Mouse (Mus musculus) neural tube, embryonic 11.5 days (tissue): ENCODE measurements at regions not wholly inside any gene's neighbourhood (a gene's known extent, or its start where the extent isn't known, plus 50 kb on each side); places are given as distances from the start of the nearest gene placed in this dataset.

Experiments used
- ATAC-seq: fragments of 200-750 bp; cut with Nextera tagmentation; 2 replicates; pipeline ENCODE4 v1.8.0; 2017; ENCODE audit warnings: moderate number of reproducible peaks, mild to moderate bottlenecking, moderate TSS enrichment, moderate library complexity; ENCODE audit not compliant: insufficient read depth, low FRiP score, low TSS enrichment
- DNase-seq: peaks from one replicate; pipeline ENCODE4 v3.0.0-alpha.2; 2015; ENCODE audit warnings: low spot score
- H3K27ac ChIP-seq: fragments of 300-500 bp; sonication (generic); 2 replicates; pipeline ENCODE4 v1.5.1; 2014; ENCODE audit warnings: low read depth, mild to moderate bottlenecking, low read length
- H3K27me3 ChIP-seq: fragments of 300-500 bp; sonication (generic); 2 replicates; pipeline ENCODE4 v1.6.1; 2014; ENCODE audit warnings: mild to moderate bottlenecking, low read length, mixed read lengths; ENCODE audit not compliant: control insufficient read depth, insufficient read depth
- H3K36me3 ChIP-seq: fragments of 300-500 bp; sonication (generic); 2 replicates; pipeline ENCODE4 v1.6.1; 2014; ENCODE audit warnings: mild to moderate bottlenecking, low read length, moderate library complexity, mixed read lengths; ENCODE audit not compliant: control insufficient read depth, insufficient read depth
- H3K4me1 ChIP-seq: fragments of 300-500 bp; sonication (generic); 2 replicates; pipeline ENCODE4 v1.6.1; 2014; ENCODE audit warnings: low read length, mixed read lengths; ENCODE audit not compliant: control insufficient read depth, insufficient read depth
- H3K4me2 ChIP-seq: fragments of 300-500 bp; sonication (generic); 2 replicates; pipeline ENCODE4 v1.6.1; 2014; ENCODE audit warnings: low read depth, mild to moderate bottlenecking, moderate library complexity
- H3K4me3 ChIP-seq: fragments of 300-500 bp; sonication (generic); 2 replicates; pipeline ENCODE4 v1.5.1; 2014; ENCODE audit warnings: low read depth, low read length
- H3K9ac ChIP-seq: fragments of 300-500 bp; sonication (generic); 2 replicates; pipeline ENCODE4 v1.6.1; 2014; ENCODE audit warnings: mild to moderate bottlenecking, low read length
- H3K9me3 ChIP-seq: fragments of 300-500 bp; sonication (generic); 2 replicates; pipeline ENCODE4 v1.6.1; 2016; ENCODE audit warnings: low read length; ENCODE audit not compliant: control insufficient read depth
- WGBS: fragments of 180-500 bp; shearing (Covaris S2); extraction: QIAGEN DNeasy Blood & Tissue Kit; methylation state at CpG from one replicate; pipeline ENCODE4 v1.1.7; 2014; 5-methylcytosine and 5-hydroxymethylcytosine counted together

DNA sequence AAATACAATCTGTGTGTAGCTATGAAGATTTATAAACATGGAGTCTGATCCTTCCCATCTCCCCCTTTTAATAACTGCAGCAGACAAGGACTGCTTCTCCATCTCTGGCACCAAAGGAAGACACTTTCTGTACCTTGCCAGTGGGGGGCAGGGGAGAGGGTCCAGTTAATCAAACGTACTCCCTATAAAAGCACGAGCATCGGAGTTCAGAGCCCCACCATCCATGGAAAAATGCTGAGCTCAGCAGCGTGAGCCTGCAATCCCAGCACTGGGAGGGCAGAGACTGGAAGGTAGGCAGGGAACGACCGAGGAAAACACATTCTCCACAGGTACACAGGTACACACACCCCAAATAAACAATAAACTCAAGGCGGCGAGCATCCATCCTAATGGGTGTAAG lies 234.1 kb upstream of the Kazn start:
- no peak overlapping the region for H3K27ac ChIP-seq
- WGBS: 78% methylated on average over 8 of the region's 8 CpGs

DNA sequence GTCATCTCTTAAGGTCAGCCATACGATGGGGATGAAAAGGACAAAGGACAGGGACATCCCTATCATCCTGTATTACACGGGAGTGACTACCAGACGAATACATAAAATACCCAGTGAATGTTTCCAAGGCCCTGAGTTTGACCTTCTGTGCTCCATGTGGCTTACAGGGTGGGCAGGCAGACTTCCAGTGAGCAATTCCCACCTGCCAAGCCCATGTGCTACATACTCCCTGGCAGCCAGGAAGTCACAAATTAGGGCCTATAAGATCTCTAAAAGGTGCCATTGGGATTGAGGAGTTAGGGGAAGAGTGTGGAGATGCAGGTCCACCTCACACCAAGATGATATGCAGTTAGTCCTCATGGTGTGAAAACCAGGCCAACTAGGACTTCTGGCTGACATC lies 233.1 kb upstream of the Kazn start:
- 93% methylated on average over 3 of the region's 3 CpGs for WGBS
- no peak for DNase-seq

More for the DNA sequence above, 234.1 kb upstream of the Kazn start:
- Histone ChIP-seq H3K4me3 (no peak overlapping the region), H3K9ac (no peak overlapping the region), H3K9me3 (no peaks in the 10 kb centered on the region), H3K27me3 (no peaks in the 10 kb centered on the region), H3K4me1 (no peaks in the 10 kb centered on the region), H3K4me2 (no peak overlapping the region), H3K36me3 (no peaks in the 10 kb centered on the region)
- DNase-seq (no peak), ATAC-seq (no peak)

DNA sequence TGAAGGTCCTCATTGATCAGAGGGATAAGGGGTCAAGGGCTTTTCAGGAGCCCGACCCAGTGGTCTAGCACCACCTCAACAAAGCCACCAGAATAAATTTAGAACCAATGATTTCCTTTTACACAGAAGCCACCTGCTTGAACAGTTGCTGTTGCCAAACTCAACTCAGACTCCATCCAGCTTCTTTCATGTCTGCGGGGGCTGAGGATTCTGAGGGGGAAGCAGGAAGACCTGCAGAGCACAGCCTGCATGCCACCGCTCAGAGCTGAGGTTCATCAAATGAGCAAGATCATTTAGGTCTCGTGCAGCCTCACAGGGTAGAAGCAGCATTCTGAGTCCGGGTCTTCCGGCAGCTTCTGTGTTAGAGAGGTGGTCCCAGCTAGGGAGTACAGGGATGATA lies 231.6 kb upstream of the Kazn start:
- no peaks in the 10 kb centered on the region for H3K9me3 ChIP-seq
- 88% methylated on average over 6 of the region's 6 CpGs for WGBS
- H3K4me2 ChIP-seq: no peak overlapping the region
- H3K9ac ChIP-seq: no peak overlapping the region
- H3K4me3 ChIP-seq: no peak overlapping the region
- ATAC-seq (no peak), DNase-seq (no peak)
- H3K36me3 ChIP-seq: no peaks in the 10 kb centered on the region
- no peaks in the 10 kb centered on the region for H3K27me3 ChIP-seq
- no peak overlapping the region for H3K27ac ChIP-seq
- H3K4me1 ChIP-seq: no peaks in the 10 kb centered on the region

More for the DNA sequence above, 233.1 kb upstream of the Kazn start:
- H3K4me3 ChIP-seq: no peak overlapping the region
- no peak overlapping the region for H3K27ac ChIP-seq
- H3K36me3 ChIP-seq: no peaks in the 10 kb centered on the region
- no peaks in the 10 kb centered on the region for H3K27me3 ChIP-seq
- no peak for ATAC-seq
- H3K9me3 ChIP-seq: no peaks in the 10 kb centered on the region
- no peak overlapping the region for H3K9ac ChIP-seq
- H3K4me1 ChIP-seq: no peaks in the 10 kb centered on the region
- H3K4me2 ChIP-seq: no peak overlapping the region

DNA sequence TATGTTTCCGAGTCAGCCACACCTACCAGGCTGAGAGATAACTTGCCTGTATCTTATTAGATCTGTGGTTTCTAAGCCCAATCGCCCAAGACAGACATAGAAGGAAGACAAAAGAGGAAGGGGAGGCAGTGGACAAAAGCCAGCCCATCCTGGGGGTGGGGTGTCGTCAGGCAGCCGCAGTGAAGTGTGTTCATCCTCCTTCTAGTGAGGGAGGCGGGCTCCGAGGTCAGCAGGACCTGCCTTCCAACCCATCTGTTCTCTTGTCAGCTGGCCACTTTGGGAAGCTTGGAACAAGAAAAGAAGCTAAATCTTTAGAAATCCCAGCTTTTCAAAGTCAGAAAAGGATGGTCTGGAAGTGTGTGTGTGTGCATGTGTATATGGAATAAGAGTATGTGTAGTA lies 228.7 kb upstream of the Kazn start:
- Histone ChIP-seq H3K9ac (no peak overlapping the region), H3K27ac (no peak overlapping the region), H3K4me3 (no peak overlapping the region), H3K4me2 (no peak overlapping the region), H3K27me3 (no peaks in the 10 kb centered on the region), H3K4me1 (no peaks in the 10 kb centered on the region), H3K9me3 (no peaks in the 10 kb centered on the region), H3K36me3 (no peaks in the 10 kb centered on the region; the same call in 1 of the 2 replicates)
- 58% methylated on average over 6 of the region's 6 CpGs for WGBS
- ATAC-seq (no peak), DNase-seq (no peak)

DNA sequence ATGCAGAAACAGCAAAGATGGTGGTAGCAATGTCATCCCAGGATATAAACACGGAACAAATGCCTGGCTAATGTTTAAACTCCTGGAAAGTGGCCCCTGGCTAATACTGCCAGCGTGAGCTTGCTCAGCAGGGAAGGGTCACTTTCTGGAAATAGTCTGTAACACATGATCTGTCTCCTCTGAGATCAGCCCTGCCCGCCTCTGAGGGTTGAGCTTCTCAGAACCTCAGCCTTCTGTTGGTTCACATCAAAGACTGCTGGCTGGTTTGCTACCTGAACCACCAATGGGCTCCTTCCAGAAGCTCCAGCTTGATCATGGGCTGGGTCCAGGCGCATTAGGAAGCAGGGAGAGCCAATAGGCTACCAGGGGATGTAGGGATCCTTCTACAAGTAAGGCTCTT lies 226.0 kb upstream of the Kazn start:
- Histone ChIP-seq H3K4me3 (no peak overlapping the region), H3K4me2 (no peak overlapping the region), H3K9me3 (no peaks in the 10 kb centered on the region), H3K36me3 (no peaks in the 10 kb centered on the region; the same call in 1 of the 2 replicates), H3K4me1 (0 out of 2 replicates have a peak, but pooled peaks cover 2% of the 10 kb centered on the region), H3K27ac (no peak overlapping the region), H3K27me3 (no peaks in the 10 kb centered on the region), H3K9ac (no peak overlapping the region)
- DNase-seq: no peak
- 80% methylated on average over 4 of the region's 4 CpGs for WGBS
- no peak for ATAC-seq

DNA sequence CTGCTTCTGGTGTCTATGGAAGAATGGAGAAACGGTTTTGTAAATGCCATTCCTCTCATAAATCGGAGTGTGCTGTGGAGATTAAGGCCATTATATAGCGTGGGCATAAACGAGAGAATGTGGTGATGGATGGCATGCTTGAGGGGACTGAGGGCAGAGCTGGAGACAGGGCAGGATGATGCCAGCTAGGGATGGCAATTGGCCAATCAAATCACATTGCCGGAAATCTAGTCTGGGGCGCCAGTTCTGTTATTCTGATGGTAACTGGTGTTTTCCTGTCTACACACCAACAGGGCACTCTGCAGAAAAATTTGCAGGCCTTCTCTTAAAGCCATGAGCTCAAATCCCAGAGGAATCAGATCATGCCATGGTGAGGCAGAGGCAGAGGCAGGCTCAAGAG lies 224.9 kb upstream of the Kazn start:
- no peaks in the 10 kb centered on the region; the same call in 1 of the 2 replicates for H3K36me3 ChIP-seq
- no peaks in the 10 kb centered on the region for H3K9me3 ChIP-seq
- no peaks in the 10 kb centered on the region for H3K27me3 ChIP-seq
- H3K4me1 ChIP-seq: 0 out of 2 replicates have a peak, but pooled peaks cover 2% of the 10 kb centered on the region
- DNase-seq (no peak), ATAC-seq (no peak)
- WGBS: 90% methylated on average over 6 of the region's 6 CpGs
- H3K9ac ChIP-seq: no peak overlapping the region
- H3K4me3 ChIP-seq: no peak overlapping the region
- no peak overlapping the region for H3K4me2 ChIP-seq
- no peak overlapping the region for H3K27ac ChIP-seq

DNA sequence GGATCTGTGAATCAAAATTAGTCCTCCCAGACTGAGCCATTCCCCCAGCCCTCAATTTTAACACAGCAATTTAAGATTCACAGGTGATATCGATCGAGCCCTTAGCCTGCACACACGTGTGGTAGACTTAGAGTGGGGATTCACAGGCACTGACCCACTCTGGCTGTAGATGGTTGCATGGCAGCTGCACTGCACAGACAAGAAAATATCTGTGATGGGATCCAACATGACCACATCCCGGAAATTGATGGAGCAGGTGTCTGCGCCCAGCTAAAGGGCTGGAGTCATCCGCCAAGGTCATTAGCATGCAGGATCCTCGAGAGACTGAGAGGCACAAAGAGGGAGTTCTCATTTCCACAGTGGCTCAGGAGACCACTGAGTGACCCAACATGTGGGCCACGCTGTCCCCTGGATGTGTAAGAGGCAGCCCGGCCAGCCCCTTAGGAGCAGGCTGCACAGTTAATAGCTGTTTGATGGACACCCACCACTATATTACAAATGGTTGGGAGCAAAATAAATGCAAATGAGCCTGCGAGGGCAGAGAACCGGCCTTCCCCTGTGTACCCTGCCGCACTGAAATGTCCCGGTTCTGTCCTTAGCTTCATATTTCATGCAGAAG lies 221.4 kb upstream of the Kazn start:
- no peaks in the 10 kb centered on the region; the same call in 1 of the 2 replicates for H3K36me3 ChIP-seq
- H3K4me3 ChIP-seq: no peak overlapping the region
- no peak overlapping the region for H3K27ac ChIP-seq
- H3K4me2 ChIP-seq: no peak overlapping the region
- H3K9me3 ChIP-seq: no peaks in the 10 kb centered on the region
- H3K4me1 ChIP-seq: 0 out of 2 replicates have a peak, but pooled peaks cover 2% of the 10 kb centered on the region
- ATAC-seq: peak; percentile 43
- WGBS: 70% methylated on average over 13 of the region's 13 CpGs
- DNase-seq: peak; percentile 44
- H3K27me3 ChIP-seq: no peaks in the 10 kb centered on the region
- H3K9ac ChIP-seq: no peak overlapping the region

DNA sequence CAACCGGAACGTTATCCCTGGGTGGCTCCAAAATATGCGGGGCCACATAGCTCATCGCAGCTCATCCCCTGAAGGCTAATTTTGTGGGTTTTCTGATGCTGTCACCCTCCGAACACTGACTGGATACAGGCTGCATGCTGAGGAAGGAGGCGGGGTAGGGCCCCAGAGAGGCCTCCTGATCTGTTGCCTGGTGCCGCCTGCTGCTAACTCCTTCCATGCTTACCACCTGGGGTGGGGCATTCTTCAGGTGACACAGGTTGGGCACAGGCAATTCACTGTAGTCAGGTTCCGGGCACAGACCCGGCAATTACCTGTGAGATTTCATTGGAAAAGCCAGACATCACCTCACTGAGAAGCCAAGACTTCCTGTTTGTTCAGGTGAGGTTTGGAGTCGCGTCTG lies 213.4 kb upstream of the Kazn start:
- Histone ChIP-seq H3K27me3 (no peaks in the 10 kb centered on the region), H3K9ac (no peak overlapping the region), H3K36me3 (no peaks in the 10 kb centered on the region), H3K4me1 (no peaks in the 10 kb centered on the region), H3K4me3 (no peak overlapping the region), H3K27ac (no peak overlapping the region), H3K4me2 (no peak overlapping the region), H3K9me3 (no peaks in the 10 kb centered on the region)
- ATAC-seq (no peak), DNase-seq (no peak)
- 39% methylated on average over 11 of the region's 11 CpGs for WGBS

DNA sequence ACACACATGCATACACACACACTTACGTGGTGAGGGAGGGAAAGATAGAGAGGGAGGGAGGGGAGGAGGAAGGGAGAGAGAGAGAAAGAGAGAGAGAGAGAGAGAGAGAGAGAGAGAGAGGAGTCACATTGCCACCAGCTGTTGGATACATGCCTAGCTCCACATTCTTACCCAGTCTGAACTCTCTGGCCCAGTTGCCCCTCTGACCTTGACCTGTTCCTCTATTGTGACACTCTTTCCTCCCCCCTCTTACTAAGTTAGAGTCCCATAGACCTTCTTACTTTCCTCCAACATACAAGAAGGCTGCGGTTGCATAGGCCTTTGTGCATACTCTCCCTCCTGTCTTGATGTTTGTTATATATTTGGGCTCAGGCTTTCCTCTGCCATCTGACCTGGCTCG lies 211.7 kb upstream of the Kazn start:
- Histone ChIP-seq H3K27me3 (no peaks in the 10 kb centered on the region), H3K9me3 (no peaks in the 10 kb centered on the region), H3K36me3 (no peaks in the 10 kb centered on the region), H3K4me1 (no peaks in the 10 kb centered on the region), H3K9ac (no peak overlapping the region), H3K4me2 (no peak overlapping the region), H3K4me3 (no peak overlapping the region), H3K27ac (no peak overlapping the region)
- 85% methylated on average over 3 of the region's 3 CpGs for WGBS
- DNase-seq: no peak
- ATAC-seq: no peak
